Mouse (Mus musculus) lung, postnatal 25 days (tissue): Measurements from ENCODE around the gene Nfil3.

Source experiments
- DNase-seq: peaks from one replicate; pipeline ENCODE4 v3.0.0; 2022; ENCODE audit warnings: low spot score

Nfil3 gene

GRCm38 (mm10) chr13:52942876-52943388 is 37.9 kb downstream of the Nfil3 start:
- DNase-seq, result no peak

DNA sequence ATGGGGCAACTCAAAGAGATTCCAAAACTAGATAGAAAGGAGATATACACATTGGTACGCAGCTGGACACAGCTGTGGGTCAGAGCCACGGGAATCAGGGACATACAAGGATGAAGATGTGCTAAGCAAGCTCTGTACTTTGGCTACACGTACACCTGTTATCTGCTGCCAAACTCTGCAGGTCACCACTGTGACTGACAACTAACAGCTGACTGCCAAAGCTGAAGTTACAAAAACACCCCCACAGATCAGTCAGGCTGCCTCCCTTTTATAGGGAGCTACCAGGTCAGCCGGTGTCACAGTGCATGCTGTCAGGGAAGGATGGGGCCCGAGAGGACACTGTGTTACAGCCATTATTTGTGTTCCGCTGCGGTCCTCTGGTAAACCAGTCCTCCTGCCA is 39.9 kb downstream of the Nfil3 start:
- DNase-seq, result no peak

DNA sequence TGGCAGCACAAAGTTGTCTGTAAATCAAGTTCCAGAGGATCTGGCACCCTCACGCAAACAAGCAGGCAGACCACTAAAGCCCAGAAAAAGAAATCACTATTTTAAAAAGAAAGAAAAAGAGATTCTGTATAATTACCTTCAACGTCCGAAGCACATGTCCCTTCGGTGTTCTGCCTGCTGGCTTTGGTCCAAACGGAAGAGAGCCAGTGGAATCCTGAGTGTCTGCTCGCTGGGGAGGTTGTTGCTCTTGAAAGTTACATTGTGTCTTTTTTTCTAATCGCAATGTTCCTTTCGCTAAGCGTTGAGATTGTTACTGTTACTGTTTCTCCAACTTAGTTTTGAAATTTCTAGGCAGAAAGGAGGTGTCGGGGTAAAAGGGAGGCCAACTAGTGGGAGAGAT is 50.3 kb downstream of the Nfil3 start:
- no peak for DNase-seq

DNA sequence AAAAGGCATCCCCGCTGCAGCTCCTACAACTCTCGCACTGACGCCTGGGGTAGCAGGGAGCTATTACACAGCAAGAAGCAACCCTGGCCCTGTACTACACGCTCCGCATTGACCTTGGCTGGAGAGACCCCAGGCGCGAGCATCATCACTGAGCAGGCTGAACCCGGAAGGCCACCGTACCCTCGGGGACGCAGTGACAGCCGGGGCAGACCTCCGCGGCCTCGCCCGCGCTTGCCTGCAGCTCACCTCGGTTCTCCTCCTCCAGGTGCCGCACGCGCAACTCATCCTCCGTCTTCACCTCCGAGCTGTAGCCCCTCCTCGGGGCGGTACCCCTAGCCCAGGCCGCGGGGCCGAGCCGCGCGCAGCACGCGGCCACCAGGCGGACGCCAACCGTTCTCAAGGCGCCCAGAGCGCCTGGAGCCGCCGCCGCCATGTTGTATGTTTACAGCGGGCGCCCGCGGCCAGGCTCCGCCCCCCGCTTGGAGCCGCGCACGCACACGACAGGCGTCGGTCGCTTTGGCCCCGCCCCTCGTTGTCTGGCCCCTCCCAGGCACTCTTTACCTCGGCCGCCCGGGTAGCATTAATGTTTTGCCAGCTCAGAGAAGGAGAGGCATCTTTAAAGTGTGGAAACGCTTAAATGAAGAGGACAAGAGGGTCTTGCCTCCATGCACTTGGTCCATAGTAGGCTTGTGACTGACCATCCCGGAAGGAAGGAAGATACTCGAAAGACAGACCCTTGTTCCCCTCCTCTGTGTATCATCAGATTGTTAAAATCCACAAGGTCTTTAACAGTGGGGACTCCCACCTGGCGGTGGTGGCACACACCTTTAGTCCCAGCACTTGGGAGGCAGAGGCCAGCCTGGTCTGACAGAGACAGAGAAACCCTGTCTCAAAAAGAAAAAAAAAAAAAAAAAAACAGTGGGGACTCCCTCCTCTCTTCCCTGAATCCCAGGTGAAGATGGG is 51.4 kb downstream of the Nfil3 start, which contains the start of gene Auh:
Gene Auh (minus strand): TSS at position 473 of the 963 bp plus-strand sequence.
- peak; percentile 87 for DNase-seq

- no peak for DNase-seq
Observed at GRCm38 (mm10) chr13:52928392-52928791, 52.5 kb downstream of the Nfil3 start.

GRCm38 (mm10) chr13:52924457-52924856 is 56.4 kb downstream of the Nfil3 start:
- no peak for DNase-seq

DNA sequence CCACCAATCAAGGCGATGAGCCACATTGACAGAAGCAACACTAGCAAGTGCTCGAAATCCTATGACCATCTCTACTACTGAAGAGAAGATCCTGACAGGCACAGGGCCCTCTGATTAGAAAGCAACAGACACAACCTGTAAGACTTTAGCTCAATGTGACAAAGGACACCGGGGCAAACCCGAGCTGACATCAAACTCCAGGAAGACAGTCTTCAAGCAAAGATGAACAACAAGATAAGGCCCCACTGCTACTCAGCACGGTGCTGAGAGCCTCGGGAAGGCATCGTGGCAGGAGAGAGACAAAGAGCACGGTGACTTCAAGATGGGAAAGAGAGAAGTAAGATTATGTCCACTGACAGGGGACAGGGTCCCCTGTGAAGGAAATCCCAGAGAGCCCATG is 58.9 kb downstream of the Nfil3 start:
- no peak for DNase-seq

DNA sequence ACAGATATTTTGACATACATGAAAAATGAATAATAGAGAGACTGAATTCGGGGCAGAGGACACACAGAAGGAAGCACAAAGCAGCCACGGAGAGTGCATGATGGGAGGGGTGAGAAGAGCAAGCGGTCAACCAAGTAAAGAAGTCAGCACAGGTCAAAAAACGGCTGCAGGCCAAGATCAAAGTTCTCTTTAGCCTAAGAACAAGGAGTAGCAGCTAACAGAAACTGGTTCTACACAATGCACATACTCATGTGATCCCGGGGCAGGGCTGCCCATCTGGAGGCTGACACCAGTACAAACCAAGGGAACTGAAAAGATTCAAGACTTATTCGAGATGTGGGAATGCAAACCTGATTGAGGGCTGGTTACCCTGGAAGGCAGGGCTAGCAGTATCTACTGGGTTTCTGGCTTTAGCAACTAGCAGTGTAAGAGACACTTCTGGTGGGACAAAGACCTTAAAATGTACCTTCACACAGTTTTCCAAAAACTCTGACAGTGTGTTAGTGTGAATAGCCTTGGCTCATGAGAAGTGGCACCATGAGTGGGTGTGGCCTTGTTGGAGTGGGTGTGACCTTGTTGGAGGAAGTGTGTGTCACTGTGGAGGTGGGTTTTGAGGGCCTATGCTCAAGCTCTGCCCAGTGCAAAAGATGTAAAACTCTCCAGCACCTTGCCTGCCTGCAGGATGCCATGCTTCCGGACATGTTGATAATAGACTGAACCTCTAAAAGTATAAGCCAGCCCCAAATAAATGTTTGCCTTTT is 59.6 kb downstream of the Nfil3 start:
- DNase-seq, result no peak

DNA sequence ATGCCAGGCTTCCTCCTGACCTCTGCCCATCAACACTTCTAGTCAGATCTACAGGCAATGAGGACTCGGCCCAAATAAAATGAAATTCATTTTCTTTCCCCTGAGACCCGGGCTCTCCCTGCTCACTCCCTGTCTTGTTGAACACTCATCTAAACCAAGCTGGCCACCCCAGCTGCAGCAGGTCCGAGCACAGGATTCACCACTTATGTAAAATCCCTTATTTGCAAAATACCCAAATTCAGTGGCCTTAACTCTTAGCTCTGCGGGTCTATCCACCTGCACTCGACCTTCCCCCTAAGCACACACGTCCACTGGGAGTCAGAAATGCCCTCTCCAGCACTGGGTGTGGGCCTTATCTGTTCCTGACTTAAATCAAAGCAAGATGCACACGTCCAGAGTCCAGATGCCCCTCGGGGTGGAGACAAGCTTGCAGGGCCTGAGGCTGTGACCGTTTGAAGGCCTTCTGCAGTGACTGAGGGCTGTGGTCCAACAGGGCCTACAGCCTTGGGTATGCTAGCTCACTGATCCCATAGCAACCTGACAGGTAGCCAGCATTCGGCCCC is 61.0 kb downstream of the Nfil3 start:
- no peak for DNase-seq

- no peak for DNase-seq
Observed at GRCm38 (mm10) chr13:52918333-52918732, 62.5 kb downstream of the Nfil3 start.
